Mouse (Mus musculus): ENCODE results near the gene Dab1. TPM values are rescaled to one million over a fixed set of nuclear protein-coding genes. Genes with fewer than 3 reads are reported as not detected.

The Dab1 gene
- polyA plus RNA-seq, 1 experiment, result not detected

GRCm38 (mm10) chr4:104420983-104421680 lies 802.0 kb downstream of the Dab1 start:
- no peaks in the 10 kb centered on the region for H3K79me3 ChIP-seq (ENCODE audit: low read depth)
- H3ac ChIP-seq (ENCODE audit: control insufficient read depth, insufficient read length, low read depth), result no peak overlapping the region
- no peaks in the 10 kb centered on the region for H3K79me2 ChIP-seq (ENCODE audit: control insufficient read depth, insufficient read depth)
- no peak for TF ChIP-seq FOSL1 (IDR thresholded peaks at IDR 0.05; ENCODE audit: insufficient read depth, low read length, poor library complexity, severe bottlenecking)
- TF ChIP-seq MAX (IDR thresholded peaks at IDR 0.05), result no peak
- TF ChIP-seq MYOG (IDR thresholded peaks at IDR 0.05; ENCODE audit: control insufficient read depth, extremely low read depth, insufficient read length), result no peak
- no peak for TF ChIP-seq CTCF (IDR thresholded peaks at IDR 0.05; ENCODE audit: control insufficient read depth, insufficient read depth, insufficient read length)
- TF ChIP-seq MYOD1 (IDR thresholded peaks at IDR 0.05; ENCODE audit: control insufficient read depth, insufficient read length, low read depth), result no peak
- no peak for TF ChIP-seq USF1 (IDR thresholded peaks at IDR 0.05; ENCODE audit: low read depth)
- no peak for TF ChIP-seq CEBPB (IDR thresholded peaks at IDR 0.05; ENCODE audit: low read depth)
- no peaks in the 10 kb centered on the region for H3K27me3 ChIP-seq (ENCODE audit: control insufficient read depth, insufficient read depth, insufficient read length)
- H3K36me3 ChIP-seq (ENCODE audit: control insufficient read depth, insufficient read depth), result no peaks in the 10 kb centered on the region
- no peak overlapping the region for H3K4me3 ChIP-seq (ENCODE audit: insufficient read depth, poor library complexity, severe bottlenecking)

- H3K36me3 ChIP-seq (ENCODE audit: control insufficient read depth, insufficient read depth), result no peaks in the 10 kb centered on the region
- H3K4me3 ChIP-seq (ENCODE audit: insufficient read depth, poor library complexity, severe bottlenecking), result no peak overlapping the region
- no peaks in the 10 kb centered on the region for H3K27me3 ChIP-seq (ENCODE audit: control insufficient read depth, insufficient read depth, insufficient read length)
- TF ChIP-seq MYOG (IDR thresholded peaks at IDR 0.05; ENCODE audit: control insufficient read depth, extremely low read depth, insufficient read length) (no peak), MAX (IDR thresholded peaks at IDR 0.05) (no peak), MYOD1 (IDR thresholded peaks at IDR 0.05; ENCODE audit: control insufficient read depth, insufficient read length, low read depth) (no peak), USF1 (IDR thresholded peaks at IDR 0.05; ENCODE audit: low read depth) (no peak), FOSL1 (IDR thresholded peaks at IDR 0.05; ENCODE audit: insufficient read depth, low read length, poor library complexity, severe bottlenecking) (no peak), CEBPB (IDR thresholded peaks at IDR 0.05; ENCODE audit: low read depth) (no peak), CTCF (IDR thresholded peaks at IDR 0.05; ENCODE audit: control insufficient read depth, insufficient read depth, insufficient read length) (no peak)
- H3ac ChIP-seq (ENCODE audit: control insufficient read depth, insufficient read length, low read depth), result no peak overlapping the region
- H3K79me3 ChIP-seq (ENCODE audit: low read depth), result no peaks in the 10 kb centered on the region
- no peaks in the 10 kb centered on the region for H3K79me2 ChIP-seq (ENCODE audit: control insufficient read depth, insufficient read depth)
These were observed 810.0 kb downstream of the Dab1 start for GRCm38 (mm10) chr4:104429127-104429526.

- H3K4me3 ChIP-seq (ENCODE audit: insufficient read depth, poor library complexity, severe bottlenecking), result no peak overlapping the region
- H3K79me3 ChIP-seq (ENCODE audit: low read depth), result no peaks in the 10 kb centered on the region
- no peaks in the 10 kb centered on the region for H3K27me3 ChIP-seq (ENCODE audit: control insufficient read depth, insufficient read depth, insufficient read length)
- H3K36me3 ChIP-seq (ENCODE audit: control insufficient read depth, insufficient read depth), result no peaks in the 10 kb centered on the region
- H3ac ChIP-seq (ENCODE audit: control insufficient read depth, insufficient read length, low read depth), result no peak overlapping the region
- no peaks in the 10 kb centered on the region for H3K79me2 ChIP-seq (ENCODE audit: control insufficient read depth, insufficient read depth)
- no peak for TF ChIP-seq MYOG (IDR thresholded peaks at IDR 0.05; ENCODE audit: control insufficient read depth, extremely low read depth, insufficient read length)
- TF ChIP-seq CEBPB (IDR thresholded peaks at IDR 0.05; ENCODE audit: low read depth), result no peak
- no peak for TF ChIP-seq FOSL1 (IDR thresholded peaks at IDR 0.05; ENCODE audit: insufficient read depth, low read length, poor library complexity, severe bottlenecking)
- no peak for TF ChIP-seq MAX (IDR thresholded peaks at IDR 0.05)
- no peak for TF ChIP-seq MYOD1 (IDR thresholded peaks at IDR 0.05; ENCODE audit: control insufficient read depth, insufficient read length, low read depth)
- TF ChIP-seq USF1 (IDR thresholded peaks at IDR 0.05; ENCODE audit: low read depth), result no peak
- no peak for TF ChIP-seq CTCF (IDR thresholded peaks at IDR 0.05; ENCODE audit: control insufficient read depth, insufficient read depth, insufficient read length)
These were observed 812.2 kb downstream of the Dab1 start for GRCm38 (mm10) chr4:104431231-104431855.

- Histone ChIP-seq H3K4me3 (ENCODE audit: insufficient read depth, poor library complexity, severe bottlenecking) (no peak overlapping the region), H3ac (ENCODE audit: control insufficient read depth, insufficient read length, low read depth) (no peak overlapping the region), H3K36me3 (ENCODE audit: control insufficient read depth, insufficient read depth) (no peaks in the 10 kb centered on the region), H3K79me3 (ENCODE audit: low read depth) (no peaks in the 10 kb centered on the region), H3K27me3 (ENCODE audit: control insufficient read depth, insufficient read depth, insufficient read length) (no peaks in the 10 kb centered on the region), H3K79me2 (ENCODE audit: control insufficient read depth, insufficient read depth) (no peaks in the 10 kb centered on the region)
- TF ChIP-seq CEBPB (IDR thresholded peaks at IDR 0.05; ENCODE audit: low read depth) (no peak), MAX (IDR thresholded peaks at IDR 0.05) (no peak), MYOD1 (IDR thresholded peaks at IDR 0.05; ENCODE audit: control insufficient read depth, insufficient read length, low read depth) (no peak), CTCF (IDR thresholded peaks at IDR 0.05; ENCODE audit: control insufficient read depth, insufficient read depth, insufficient read length) (no peak), FOSL1 (IDR thresholded peaks at IDR 0.05; ENCODE audit: insufficient read depth, low read length, poor library complexity, severe bottlenecking) (no peak), MYOG (IDR thresholded peaks at IDR 0.05; ENCODE audit: control insufficient read depth, extremely low read depth, insufficient read length) (no peak), USF1 (IDR thresholded peaks at IDR 0.05; ENCODE audit: low read depth) (no peak)
These were observed 813.0 kb downstream of the Dab1 start for GRCm38 (mm10) chr4:104432150-104432549.

GRCm38 (mm10) chr4:104435736-104436135 lies 816.6 kb downstream of the Dab1 start:
- Histone ChIP-seq H3ac (ENCODE audit: control insufficient read depth, insufficient read length, low read depth) (no peak overlapping the region), H3K79me2 (ENCODE audit: control insufficient read depth, insufficient read depth) (no peaks in the 10 kb centered on the region), H3K4me3 (ENCODE audit: insufficient read depth, poor library complexity, severe bottlenecking) (no peak overlapping the region), H3K79me3 (ENCODE audit: low read depth) (no peaks in the 10 kb centered on the region), H3K27me3 (ENCODE audit: control insufficient read depth, insufficient read depth, insufficient read length) (no peaks in the 10 kb centered on the region), H3K36me3 (ENCODE audit: control insufficient read depth, insufficient read depth) (no peaks in the 10 kb centered on the region)
- TF ChIP-seq MYOD1 (IDR thresholded peaks at IDR 0.05; ENCODE audit: control insufficient read depth, insufficient read length, low read depth) (no peak), MYOG (IDR thresholded peaks at IDR 0.05; ENCODE audit: control insufficient read depth, extremely low read depth, insufficient read length) (no peak), FOSL1 (IDR thresholded peaks at IDR 0.05; ENCODE audit: insufficient read depth, low read length, poor library complexity, severe bottlenecking) (no peak), CTCF (IDR thresholded peaks at IDR 0.05; ENCODE audit: control insufficient read depth, insufficient read depth, insufficient read length) (no peak), CEBPB (IDR thresholded peaks at IDR 0.05; ENCODE audit: low read depth) (no peak), USF1 (IDR thresholded peaks at IDR 0.05; ENCODE audit: low read depth) (no peak), MAX (IDR thresholded peaks at IDR 0.05) (no peak)
